Mouse (Mus musculus) monocyte, adult 5-6 weeks (primary cell): ENCODE results near the gene Wipf3. TPM values are rescaled to one million over a fixed set of nuclear protein-coding genes. Genes with fewer than 3 reads are reported as not detected.

ENCODE experiments used
- ATAC-seq: fragments of 153-309, 156-312 bp; replicated peaks from 2 replicates; pipeline ENCODE4 v1.8.0; 2017; ENCODE audit warnings: mild to moderate bottlenecking; ENCODE audit not compliant: low TSS enrichment, insufficient number of reproducible peaks, severe bottlenecking, poor library complexity, low FRiP score
- total RNA-seq: library from RNA; stranded (forward); fragments of 200-1000, 200-491, 200-594 nt; gene quantifications from 3 replicates; pipeline ENCODE4 v1.2.3, GENCODE M21; 2017

Wipf3 gene
- total RNA-seq, 1 experiment from 2014 or later = not detected

- ATAC-seq = no peak
Observed at GRCm38 (mm10) chr6:54428850-54429446, 455 bp upstream of the Wipf3 start.

GRCm38 (mm10) chr6:54430221-54430620 lies 818 bp downstream of the Wipf3 start:
- ATAC-seq = no peak

- ATAC-seq = no peak
Observed at GRCm38 (mm10) chr6:54431761-54432160, 2.4 kb downstream of the Wipf3 start.

GRCm38 (mm10) chr6:54432191-54432590 lies 2.8 kb downstream of the Wipf3 start:
- no peak for ATAC-seq

GRCm38 (mm10) chr6:54432806-54433545 lies 3.6 kb downstream of the Wipf3 start:
- ATAC-seq = no peak

DNA sequence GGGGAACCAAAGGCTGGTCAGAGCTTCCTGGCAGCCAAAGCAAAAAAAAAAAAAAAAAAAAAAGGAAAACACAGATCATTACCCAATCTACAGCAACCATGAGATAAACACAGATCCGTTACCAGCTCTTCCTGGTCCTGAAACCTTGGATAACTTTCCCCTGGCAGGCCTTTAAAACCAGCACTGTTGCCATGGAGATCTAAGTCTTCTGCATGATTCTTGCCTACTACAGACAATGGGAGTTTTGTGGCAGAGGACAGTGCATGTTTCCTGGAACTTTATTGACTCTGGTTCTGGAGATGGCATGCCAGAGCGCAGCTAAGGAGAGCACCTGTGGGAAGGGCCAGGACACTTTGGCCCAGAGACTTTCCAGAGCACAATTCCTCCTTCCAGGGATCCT lies 4.8 kb downstream of the Wipf3 start:
- no peak for ATAC-seq

GRCm38 (mm10) chr6:54435663-54436062 lies 6.3 kb downstream of the Wipf3 start:
- no peak for ATAC-seq

GRCm38 (mm10) chr6:54436286-54436685 lies 6.9 kb downstream of the Wipf3 start:
- ATAC-seq = no peak

DNA sequence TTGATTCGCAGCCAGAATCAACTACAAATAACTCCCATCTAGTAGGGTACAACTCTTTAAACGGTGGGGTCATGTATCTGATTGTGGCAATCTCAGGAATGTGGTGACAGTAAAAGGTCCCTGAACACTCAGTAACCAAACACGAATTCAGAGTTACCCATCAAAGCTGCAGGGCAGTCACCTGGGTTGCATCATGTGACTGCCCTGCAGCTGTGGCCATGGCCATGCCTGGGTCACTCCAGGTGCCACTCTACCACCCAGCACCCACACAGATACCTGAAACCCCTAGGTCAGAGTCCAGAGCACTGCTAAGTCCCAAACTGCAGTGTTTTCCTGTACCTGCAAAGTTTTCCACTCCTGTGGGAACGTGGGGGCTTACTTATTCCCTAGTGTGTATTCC lies 9.1 kb downstream of the Wipf3 start:
- ATAC-seq = no peak

DNA sequence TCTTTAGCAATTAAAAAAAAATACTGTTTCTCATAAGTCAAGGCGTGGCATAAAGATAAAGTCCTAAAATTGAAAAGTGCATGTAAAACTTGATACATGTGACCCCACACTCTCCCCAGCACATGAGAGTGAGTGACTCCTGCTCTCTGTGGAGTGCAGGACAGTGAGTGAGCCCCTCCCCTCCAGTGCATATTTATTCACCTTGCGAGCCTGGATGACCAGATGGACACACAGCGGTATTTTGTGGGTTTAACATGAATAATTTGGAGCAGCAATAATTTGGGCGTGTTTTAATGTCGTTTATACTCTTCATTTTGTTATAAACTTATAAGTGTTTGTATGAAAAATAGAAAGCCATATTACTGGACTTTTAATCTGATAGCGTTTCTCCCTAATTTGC lies 11.3 kb downstream of the Wipf3 start:
- ATAC-seq = no peak

DNA sequence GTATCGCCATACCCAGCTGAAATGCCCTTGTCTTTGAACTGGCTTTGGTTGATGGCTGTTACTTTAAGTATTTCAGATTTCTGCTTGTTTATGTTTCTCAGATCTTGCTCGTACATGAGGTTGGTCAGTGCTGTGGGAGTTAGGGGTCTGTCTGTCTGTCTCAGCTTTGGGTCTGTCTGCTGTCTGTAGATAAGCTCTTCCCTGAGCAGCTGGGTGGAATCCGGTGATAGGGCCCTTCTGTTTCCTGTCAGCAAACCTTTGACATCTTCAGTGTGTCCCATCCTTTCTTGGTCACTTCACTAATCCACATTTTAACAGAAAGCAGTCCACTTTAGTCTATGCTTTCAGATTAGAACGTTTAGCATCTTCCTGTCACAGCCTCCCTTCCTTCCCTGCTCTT lies 14.3 kb downstream of the Wipf3 start:
- ATAC-seq = no peak

DNA sequence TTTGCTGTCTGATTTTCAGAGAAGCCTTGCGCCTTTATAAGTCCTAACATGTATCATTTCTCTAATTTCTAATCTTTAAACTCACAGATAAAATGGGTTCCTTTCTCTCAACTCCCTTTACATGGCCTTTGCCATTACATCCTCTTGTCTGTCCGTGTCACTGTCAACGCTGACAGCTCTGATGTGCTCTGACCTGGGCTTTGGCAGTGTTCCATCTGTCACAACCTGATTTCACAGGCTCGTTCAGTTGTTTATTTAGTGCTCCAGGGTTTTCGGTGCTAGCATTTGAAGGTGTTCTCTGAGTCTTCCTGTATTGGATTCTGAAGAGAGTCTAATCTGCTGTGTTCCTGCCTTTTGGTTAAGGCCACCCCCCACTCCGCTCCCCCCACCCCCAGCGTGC lies 14.7 kb downstream of the Wipf3 start:
- no peak for ATAC-seq

GRCm38 (mm10) chr6:54445249-54445818 lies 15.9 kb downstream of the Wipf3 start:
- ATAC-seq = no peak

DNA sequence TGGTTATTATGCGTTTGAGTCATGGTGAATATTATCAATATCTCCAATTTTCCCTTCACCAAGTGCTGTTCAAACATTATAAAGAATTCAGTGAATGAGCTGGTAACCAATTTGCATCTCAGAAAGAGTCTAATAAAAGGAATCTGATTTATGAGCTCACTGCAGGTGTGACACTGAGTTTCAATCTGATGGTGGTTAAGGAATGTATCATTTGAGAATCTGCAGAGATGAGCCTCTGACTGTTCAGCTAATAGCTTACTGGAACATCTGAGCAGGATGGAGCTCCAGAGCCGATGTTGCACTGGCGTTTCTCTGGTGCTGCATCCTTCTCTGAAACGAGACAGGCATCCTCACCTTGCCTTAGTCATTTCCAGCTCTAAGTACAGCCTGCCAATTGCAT lies 17.9 kb downstream of the Wipf3 start:
- no peak for ATAC-seq

- ATAC-seq = no peak
Observed at GRCm38 (mm10) chr6:54459661-54460060, 30.3 kb downstream of the Wipf3 start.

- no peak for ATAC-seq
Observed at GRCm38 (mm10) chr6:54460172-54460914, 30.9 kb downstream of the Wipf3 start.

- ATAC-seq = no peak
Observed at GRCm38 (mm10) chr6:54460915-54461671, 31.7 kb downstream of the Wipf3 start.

DNA sequence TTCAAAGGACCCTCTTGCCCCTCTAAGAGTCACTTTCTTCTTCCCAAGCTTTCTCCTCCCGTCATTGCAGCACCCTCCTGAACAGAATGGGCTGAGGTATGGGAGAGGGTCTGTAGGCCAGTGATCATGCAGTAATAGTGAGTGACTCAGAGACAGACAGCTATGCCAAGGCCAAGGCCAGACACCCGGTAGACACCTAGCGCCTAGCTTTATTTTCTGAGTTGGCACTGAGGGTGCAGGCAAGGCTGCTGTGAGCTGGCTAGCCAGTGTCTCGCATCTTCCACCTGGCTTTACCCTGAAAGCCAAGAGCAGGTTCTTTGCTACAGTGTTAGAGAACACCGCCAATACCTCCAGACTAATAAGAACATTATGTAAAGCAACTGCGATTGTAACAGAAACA lies 33.4 kb downstream of the Wipf3 start:
- no peak for ATAC-seq
